In the genomic region with DNA sequence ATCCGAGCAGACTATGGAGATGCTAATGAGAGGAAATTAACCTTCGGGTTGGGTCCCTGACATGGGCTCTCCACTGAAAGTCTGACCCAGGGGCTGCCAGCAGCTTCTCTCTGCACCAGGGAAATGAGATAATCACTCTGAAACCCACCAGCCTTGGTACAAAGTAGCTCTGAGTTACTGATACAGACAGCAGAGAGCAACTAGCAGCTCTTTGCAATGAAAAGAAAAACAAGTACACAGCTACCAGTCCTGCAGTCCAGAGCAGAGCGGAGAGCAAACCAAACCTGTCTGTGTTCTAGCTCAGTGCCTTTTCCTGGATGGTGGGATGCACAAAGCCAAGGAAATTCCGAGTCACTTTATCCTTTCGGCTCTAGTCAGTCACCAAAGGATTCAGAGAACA, we compare ENCODE assay signal across 13 mouse cellular contexts. TPM values are rescaled to one million over a fixed set of nuclear protein-coding genes. Genes with fewer than 3 reads are reported as not detected.
A peak's percentile ranks its signal among the peaks of the same experiment; 100 is the strongest.
DNase-seq lines count a peak whose midpoint lies in the region; ATAC-seq and TF ChIP-seq lines count a peak whose summit lies in the region.
"Had no signal": no experiment of that assay in that cellular context is flagged by ENCODE, and none has a peak within 500 bp of the region (broad histone marks: within the 10 kb centered on the region; RNA-seq: fewer than 3 reads in every experiment).

No protein-coding gene starts in this region.

- peak overlapping the region; percentile 57 for H3K27ac ChIP-seq in layer of hippocampus, adult 2 months
- 0 out of 2 replicates have a peak overlapping the region, but pooled peaks have one; percentile 6 for H3K27ac ChIP-seq in embryonic facial prominence, embryonic 11.5 days (replicated peaks; ENCODE audit: low read depth, low read length)
- H3K27ac ChIP-seq in hindbrain, embryonic 10.5 days: peak overlapping the region; percentile 98
- H3K27ac ChIP-seq in midbrain, embryonic 15.5 days: peak overlapping the region; percentile 72

- no peaks in the 10 kb centered on the region for H3K9me3 ChIP-seq in embryonic facial prominence, embryonic 11.5 days (replicated peaks; ENCODE audit: control insufficient read depth, low read length)
- no peaks in the 10 kb centered on the region for H3K9me3 ChIP-seq in hindbrain, embryonic 10.5 days
- H3K9me3 ChIP-seq in midbrain, embryonic 15.5 days: no peaks in the 10 kb centered on the region

- no peak for DNase-seq in layer of hippocampus, adult 2 months (ENCODE audit: low spot score in 2 of 2)
- DNase-seq in layer of hippocampus, adult 11-12 months (ENCODE audit: low spot score): no peak
- peak; percentile 10 for DNase-seq in embryonic facial prominence, embryonic 11.5 days (ENCODE audit: low spot score)
- DNase-seq in hindbrain, embryonic 10.5 days (ENCODE audit: low spot score): peak; percentile 41
- no peak for DNase-seq in T-cell, adult 2 months (ENCODE audit: low spot score)
- DNase-seq in cerebellum, adult 9-10 months: no peak
- no peak for DNase-seq in gastrocnemius, postnatal 4 days (ENCODE audit: low spot score in 2 of 2)
- DNase-seq: cerebellum, postnatal 25 days; heart, postnatal 10 days; layer of hippocampus, adult 9-11 months; lung, adult 18-20 months; right cerebral cortex, adult 18-20 months had no signal

- 19% methylated on average over 5 of the region's 5 CpGs for WGBS in embryonic facial prominence, embryonic 11.5 days
- WGBS in hindbrain, embryonic 10.5 days: 12% methylated on average over 5 of the region's 5 CpGs
- 11% methylated on average over 5 of the region's 5 CpGs for WGBS in midbrain, embryonic 15.5 days

- ATAC-seq in embryonic facial prominence, embryonic 11.5 days (replicated peaks; ENCODE audit: insufficient number of reproducible peaks, low FRiP score, low TSS enrichment, low read depth): no peak
- ATAC-seq in midbrain, embryonic 15.5 days (replicated peaks): no peak

- peaks cover 13% of the 10 kb centered on the region for H3K27me3 ChIP-seq in embryonic facial prominence, embryonic 11.5 days (ENCODE audit: control insufficient read depth, insufficient read depth, low read length)
- peaks cover 97% of the 10 kb centered on the region for H3K27me3 ChIP-seq in hindbrain, embryonic 10.5 days (ENCODE audit: insufficient read depth, poor library complexity, severe bottlenecking)
- H3K27me3 ChIP-seq in midbrain, embryonic 15.5 days (replicated peaks): peaks cover 83% of the 10 kb centered on the region

- H3K9ac ChIP-seq in embryonic facial prominence, embryonic 11.5 days (replicated peaks; ENCODE audit: low read length): peak overlapping the region; percentile 18; the same call in 1 of the 2 replicates
- H3K9ac ChIP-seq in midbrain, embryonic 15.5 days: no peak overlapping the region

- H3K36me3 ChIP-seq in embryonic facial prominence, embryonic 11.5 days (replicated peaks; ENCODE audit: control insufficient read depth, insufficient read depth, low read depth, low read length): no peaks in the 10 kb centered on the region; the same call in 1 of the 2 replicates
- H3K36me3 ChIP-seq in hindbrain, embryonic 10.5 days: peaks cover 11% of the 10 kb centered on the region; the same call in 1 of the 2 replicates
- H3K36me3 ChIP-seq in midbrain, embryonic 15.5 days (replicated peaks): no peaks in the 10 kb centered on the region

- no peak overlapping the region for H3K4me3 ChIP-seq in layer of hippocampus, adult 2 months
- H3K4me3 ChIP-seq in embryonic facial prominence, embryonic 11.5 days (ENCODE audit: low read depth, low read length): no peak overlapping the region
- peak overlapping the region; percentile 34 for H3K4me3 ChIP-seq in hindbrain, embryonic 10.5 days
- 0 out of 2 replicates have a peak overlapping the region, but pooled peaks have one; percentile 6 for H3K4me3 ChIP-seq in midbrain, embryonic 15.5 days

- TF ChIP-seq CTCF in layer of hippocampus, adult 2 months (conservative IDR thresholded peaks at IDR 0.05): no peak

- peaks cover 6% of the 10 kb centered on the region for H3K4me1 ChIP-seq in embryonic facial prominence, embryonic 11.5 days (ENCODE audit: control insufficient read depth, insufficient read depth, low read length)
- H3K4me1 ChIP-seq in hindbrain, embryonic 10.5 days (replicated peaks): peaks cover 79% of the 10 kb centered on the region
- H3K4me1 ChIP-seq in midbrain, embryonic 15.5 days: peaks cover 25% of the 10 kb centered on the region

- no peak overlapping the region for H3K4me2 ChIP-seq in embryonic facial prominence, embryonic 11.5 days (ENCODE audit: low read depth, low read length)
- peak overlapping the region; percentile 14; the same call in 1 of the 2 replicates for H3K4me2 ChIP-seq in midbrain, embryonic 15.5 days

RNA-seq across cellular contexts. Expression of gene Nr2f2, which starts 23.1 kb away (rescaled TPM):
- total RNA-seq in layer of hippocampus, adult 2 months (2021): 10 to 100 TPM; 35.8 to 48.5 TPM
- 106 and 114 TPM in 2 replicates for polyA plus RNA-seq in embryonic facial prominence, embryonic 11.5 days (2014; fragmentation: Nextera tagmentation; extraction: Ambion mirVana)
- 83.4 and 86.4 TPM in 2 replicates for polyA plus RNA-seq in hindbrain, embryonic 10.5 days (2016; fragmentation: Nextera tagmentation; extraction: Ambion mirVana)
- 84.8 and 98.4 TPM in 2 replicates for polyA plus RNA-seq in midbrain, embryonic 15.5 days (2015; fragmentation: Nextera tagmentation; extraction: Ambion mirVana)
- total RNA-seq in gastrocnemius, postnatal 4 days (2021): 10 to 100 TPM; 42.6 to 52.1 TPM

Comparison
In these comparisons a context has a peak if more than half of its experiments do, and no peak if none do; other contexts are left out.
1. DNase-seq: peak in embryonic facial prominence, embryonic 11.5 days (single experiment) and hindbrain, embryonic 10.5 days (single experiment); none in layer of hippocampus, adult 2 months (0 of 2), layer of hippocampus, adult 11-12 months (single experiment), T-cell, adult 2 months (single experiment), cerebellum, adult 9-10 months (single experiment) and gastrocnemius, postnatal 4 days (0 of 2).
2. H3K27ac ChIP-seq: peak in every context shown above with its lines; median percentile 98 in hindbrain, embryonic 10.5 days; 72 in midbrain, embryonic 15.5 days; 57 in layer of hippocampus, adult 2 months; 6 in embryonic facial prominence, embryonic 11.5 days.
3. H3K4me3 ChIP-seq: peak in hindbrain, embryonic 10.5 days (single experiment) and midbrain, embryonic 15.5 days (single experiment); none in layer of hippocampus, adult 2 months (single experiment) and embryonic facial prominence, embryonic 11.5 days (single experiment).